Mouse (Mus musculus) monocyte, adult 5-6 weeks (primary cell): ENCODE data around the gene Gfm2. TPM values are rescaled to one million over a fixed set of nuclear protein-coding genes. Genes with fewer than 3 reads are reported as not detected.

Source experiments
- ATAC-seq: fragments of 153-309, 156-312 bp; replicated peaks from 2 replicates; pipeline ENCODE4 v1.8.0; 2017; ENCODE audit warnings: mild to moderate bottlenecking; ENCODE audit not compliant: low TSS enrichment, insufficient number of reproducible peaks, severe bottlenecking, poor library complexity, low FRiP score
- total RNA-seq: library from RNA; stranded (forward); fragments of 200-1000, 200-491, 200-594 nt; gene quantifications from 3 replicates; pipeline ENCODE4 v1.2.3, GENCODE M21; 2017

The Gfm2 gene
- total RNA-seq, 1 experiment from 2014 or later = 36.9 TPM

DNA sequence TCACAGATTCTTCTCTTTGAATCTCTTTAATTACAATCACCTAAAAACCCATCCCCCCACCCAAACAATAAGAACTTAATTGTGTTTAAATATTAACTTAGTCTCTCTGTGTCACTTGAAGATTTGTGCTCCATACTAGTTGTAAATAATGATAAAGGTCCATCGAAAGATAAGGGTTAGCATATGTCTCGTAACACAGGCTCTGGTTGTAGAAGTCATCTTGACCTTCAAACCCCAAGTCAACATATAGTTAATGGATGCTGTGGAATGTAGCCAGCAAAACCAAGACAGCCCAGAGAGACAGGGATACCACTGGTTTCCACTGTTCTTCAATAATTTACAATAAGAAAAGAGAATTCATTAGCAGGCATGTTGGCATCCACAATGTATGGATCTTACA lies 46.4 kb downstream of the Gfm2 start:
- ATAC-seq = no peak

DNA sequence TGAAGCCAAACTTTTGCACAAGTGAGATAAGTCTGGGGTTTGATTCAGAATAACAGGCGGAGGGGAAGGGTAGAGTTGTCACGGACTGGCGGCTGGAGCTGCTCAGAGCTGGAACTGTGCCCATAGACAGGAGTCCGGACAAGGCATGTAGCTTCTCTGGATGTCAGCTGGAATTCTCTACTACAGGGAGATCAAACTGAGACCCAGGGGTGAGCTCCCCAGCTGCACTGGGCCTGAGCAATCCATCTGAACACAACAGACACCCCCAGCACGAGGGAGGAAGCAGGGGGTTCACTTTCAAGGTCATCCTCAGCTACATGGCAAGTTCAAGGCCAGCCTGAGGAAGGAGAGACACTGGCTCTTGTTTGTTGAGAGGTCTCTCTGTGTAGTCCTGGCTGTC lies 46.9 kb downstream of the Gfm2 start:
- no peak for ATAC-seq

DNA sequence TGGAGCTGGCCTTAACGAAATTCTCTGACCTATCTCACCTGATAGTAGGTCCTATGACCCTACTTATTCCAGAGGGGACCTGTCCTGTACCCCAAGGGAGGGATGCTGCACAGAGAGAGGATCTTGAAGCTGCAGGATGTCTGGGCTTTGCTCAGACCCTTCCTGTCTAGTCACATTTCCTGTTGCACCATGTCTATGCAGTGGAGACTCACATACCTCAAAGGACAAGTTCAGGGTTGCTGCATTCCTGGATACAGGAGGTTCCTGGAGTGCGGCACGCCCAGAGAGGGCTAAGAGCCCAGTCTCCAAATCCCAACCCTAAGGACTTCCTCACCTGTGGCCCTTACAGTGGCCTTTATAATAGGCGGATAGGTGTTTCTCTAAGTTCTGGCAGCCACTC lies 48.6 kb downstream of the Gfm2 start:
- ATAC-seq = no peak

DNA sequence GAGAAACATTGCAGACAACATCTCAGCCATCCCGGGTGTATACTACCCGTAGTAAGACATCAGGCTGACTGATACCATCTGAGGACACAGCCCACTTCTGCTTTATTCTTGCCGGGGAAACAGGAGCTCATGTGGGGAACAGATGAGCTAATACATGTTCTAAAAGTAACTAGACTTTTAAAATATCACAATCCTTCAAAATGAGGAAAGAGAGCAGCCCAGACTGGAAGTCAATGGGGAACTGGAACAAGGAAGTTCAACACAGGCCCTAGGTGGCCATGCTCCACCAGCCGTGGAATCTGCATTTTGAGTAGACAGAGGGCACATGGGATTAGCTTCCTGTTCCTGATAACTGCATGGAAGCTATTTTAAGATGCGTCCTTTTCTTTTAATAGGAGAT lies 50.0 kb downstream of the Gfm2 start:
- peak; percentile 88 for ATAC-seq

DNA sequence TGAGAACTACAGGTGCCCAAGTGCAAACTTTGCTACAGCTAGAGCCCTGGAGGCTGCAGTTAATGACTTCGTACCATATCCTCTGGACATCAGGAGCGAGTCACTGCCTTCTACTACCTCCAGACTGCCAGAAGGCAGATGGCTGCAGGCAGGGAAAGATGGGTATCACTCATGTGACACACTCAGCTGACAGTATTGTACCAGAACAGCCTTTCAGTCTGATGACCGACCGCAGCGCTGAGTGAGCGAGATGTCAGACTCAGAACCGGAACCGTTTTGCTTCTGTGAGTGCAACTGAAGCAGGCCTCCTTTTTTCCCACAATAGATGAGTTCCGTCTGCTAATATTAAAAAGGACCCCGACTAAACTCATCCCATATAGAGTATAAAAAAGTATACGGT lies 54.9 kb downstream of the Gfm2 start:
- no peak for ATAC-seq

DNA sequence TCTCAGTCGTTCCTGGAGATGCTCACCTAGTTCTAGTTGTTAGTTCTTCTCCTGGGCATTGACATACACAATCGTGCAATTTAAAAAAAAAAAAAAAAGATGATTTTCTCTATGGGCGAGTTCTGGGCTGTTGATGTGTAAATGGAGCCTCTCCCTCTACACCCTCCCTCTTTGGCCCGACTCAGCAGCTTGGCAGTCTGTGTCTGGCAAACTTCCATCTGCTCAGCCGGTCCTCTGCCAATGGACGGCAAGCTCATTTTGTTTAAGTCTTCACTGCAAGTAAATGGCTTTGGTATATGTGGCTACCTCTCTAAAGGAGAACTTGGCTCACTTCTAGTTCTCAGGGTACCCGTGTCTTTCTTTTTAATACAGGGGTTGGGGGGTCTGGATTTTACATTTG lies 55.7 kb downstream of the Gfm2 start:
- ATAC-seq = no peak

DNA sequence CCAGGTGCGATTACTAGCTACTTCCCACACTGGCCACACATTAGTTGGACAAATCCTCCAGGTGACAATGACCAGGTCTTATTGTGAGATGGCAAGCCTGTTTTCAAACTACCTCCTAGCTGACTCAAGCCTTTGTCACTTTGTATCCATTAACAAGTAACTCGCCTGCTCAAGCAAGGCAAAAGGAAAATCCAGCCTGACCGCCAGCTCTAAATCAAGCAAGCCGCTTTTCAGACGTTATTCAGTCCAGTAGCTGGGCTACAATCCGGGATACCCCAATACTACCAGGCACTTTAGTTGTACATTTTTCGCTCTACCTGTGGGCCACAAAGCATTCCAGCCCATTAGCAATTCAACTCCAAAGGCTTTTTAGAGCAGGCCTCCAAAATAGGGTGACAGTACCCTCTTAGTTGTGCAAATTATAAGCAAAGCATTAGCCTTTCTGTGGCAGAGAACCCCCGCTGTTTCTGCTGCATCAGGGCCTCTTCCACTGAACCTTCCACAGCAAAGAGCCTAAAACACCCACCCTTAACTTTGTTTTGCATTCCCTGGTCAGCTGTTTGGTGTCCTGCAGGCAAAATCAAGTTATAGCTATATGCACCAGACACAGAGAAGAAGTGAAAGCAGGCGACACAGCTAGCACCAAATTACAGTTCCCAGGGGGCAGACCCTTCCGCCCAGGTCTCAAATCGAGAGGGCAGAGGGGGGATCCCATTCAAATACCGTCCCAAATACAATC lies 58.6 kb downstream of the Gfm2 start:
- no peak for ATAC-seq

DNA sequence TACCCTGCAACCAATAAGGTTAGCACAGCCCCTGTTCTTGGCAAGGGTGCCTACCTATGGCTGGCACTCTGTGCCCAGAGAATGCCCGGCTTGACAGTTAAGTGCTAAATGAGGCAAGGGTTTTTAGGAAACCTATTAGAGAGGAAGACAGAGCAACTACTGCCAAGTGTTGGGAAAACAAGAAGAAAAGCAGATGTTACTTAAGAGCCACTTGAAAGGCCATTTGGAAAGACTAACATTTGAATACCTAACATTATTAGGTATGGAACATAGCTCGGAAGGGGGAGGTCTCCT lies 59.1 kb downstream of the Gfm2 start:
- no peak for ATAC-seq

DNA sequence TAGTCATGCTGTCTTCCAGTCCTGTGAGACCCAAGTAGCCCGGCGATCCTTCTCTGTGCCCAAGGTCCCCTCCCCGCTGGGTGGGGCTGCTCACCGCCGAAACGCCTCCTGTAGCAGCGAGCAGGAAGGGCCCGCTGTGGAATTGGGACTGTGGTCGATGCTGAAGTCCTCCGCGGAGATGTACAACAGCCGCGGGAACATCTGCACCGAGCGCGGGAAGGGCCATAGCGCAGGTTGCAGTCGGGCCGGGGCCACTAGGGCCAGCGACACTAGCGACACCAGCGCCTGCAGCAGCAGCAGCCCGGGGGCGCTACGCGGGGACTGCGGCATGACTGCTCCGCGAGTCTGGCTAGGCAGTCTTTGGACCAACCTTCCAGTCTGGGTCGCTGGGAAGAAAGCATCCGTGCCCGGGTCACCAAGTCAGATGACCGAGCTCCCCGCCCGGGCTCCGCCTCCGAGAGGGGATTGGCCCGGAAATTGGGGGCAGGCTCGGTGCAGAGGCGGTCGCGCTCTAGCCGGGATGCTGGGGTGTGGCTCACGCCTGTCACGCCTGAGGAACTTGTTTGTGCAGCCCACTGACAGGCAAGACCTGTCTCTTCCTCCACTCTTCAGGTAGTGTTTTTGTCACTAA lies 60.3 kb downstream of the Gfm2 start, which contains the start of gene Hexb:
Hexb (minus strand) TSS at position 426 of the 631 bp plus-strand sequence.
- ATAC-seq = peak; percentile 89

DNA sequence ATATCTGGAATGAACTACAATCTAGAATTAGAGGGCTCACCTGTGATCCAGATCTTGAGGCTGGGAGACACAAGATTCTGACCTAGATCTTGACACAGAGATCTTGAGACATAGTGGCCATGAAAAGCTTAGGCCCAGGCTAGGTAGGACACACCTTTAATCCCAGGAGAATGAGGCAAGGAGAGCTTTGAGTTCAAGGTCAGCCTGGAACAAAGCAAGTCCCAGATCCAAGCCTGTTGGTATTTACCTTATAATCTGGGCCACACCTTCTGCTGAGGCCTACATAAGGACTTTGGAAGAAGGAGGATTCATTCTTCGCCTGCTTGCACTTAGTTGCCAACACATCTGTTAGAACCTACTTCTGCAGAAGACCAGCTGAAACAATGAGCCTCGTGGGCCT lies 61.4 kb downstream of the Gfm2 start:
- no peak for ATAC-seq

DNA sequence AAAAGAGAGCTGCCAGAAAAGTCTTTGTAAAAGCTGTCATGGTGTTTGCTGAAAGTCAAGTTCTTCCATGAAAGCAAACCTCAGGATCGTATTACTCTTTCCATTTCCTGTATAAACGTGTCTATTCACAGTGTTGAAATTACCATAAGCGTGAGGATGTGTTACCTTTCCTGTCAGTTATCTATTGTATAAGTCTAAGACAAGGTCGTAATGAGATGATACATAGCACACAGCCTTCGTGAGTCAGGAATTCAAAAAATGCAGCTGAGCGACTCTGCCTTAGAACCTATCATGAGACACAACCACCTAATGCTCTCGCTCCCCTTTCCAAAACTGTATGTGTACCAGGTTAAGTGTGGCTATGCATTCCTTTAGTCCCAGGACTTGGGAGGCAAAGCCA lies 63.3 kb downstream of the Gfm2 start:
- ATAC-seq = no peak

DNA sequence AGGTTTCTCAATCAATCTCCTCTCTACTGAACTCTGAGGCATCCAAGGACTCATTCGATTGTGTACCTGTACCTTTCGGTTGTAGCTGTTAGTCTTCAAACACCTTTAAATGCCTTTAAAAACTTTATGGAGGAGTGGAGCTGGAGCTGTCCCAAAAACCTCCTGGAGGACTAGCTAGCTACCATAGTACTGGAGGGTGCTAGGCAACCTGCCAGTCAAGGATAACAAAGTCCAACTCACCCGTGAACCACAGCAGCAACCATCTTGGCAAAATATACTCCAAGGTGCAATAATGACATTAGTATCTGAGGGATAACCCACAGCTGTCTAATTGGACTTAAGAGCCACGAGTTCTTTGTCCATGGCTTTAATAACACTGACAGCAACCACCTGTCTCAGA lies 64.2 kb downstream of the Gfm2 start:
- ATAC-seq = no peak

DNA sequence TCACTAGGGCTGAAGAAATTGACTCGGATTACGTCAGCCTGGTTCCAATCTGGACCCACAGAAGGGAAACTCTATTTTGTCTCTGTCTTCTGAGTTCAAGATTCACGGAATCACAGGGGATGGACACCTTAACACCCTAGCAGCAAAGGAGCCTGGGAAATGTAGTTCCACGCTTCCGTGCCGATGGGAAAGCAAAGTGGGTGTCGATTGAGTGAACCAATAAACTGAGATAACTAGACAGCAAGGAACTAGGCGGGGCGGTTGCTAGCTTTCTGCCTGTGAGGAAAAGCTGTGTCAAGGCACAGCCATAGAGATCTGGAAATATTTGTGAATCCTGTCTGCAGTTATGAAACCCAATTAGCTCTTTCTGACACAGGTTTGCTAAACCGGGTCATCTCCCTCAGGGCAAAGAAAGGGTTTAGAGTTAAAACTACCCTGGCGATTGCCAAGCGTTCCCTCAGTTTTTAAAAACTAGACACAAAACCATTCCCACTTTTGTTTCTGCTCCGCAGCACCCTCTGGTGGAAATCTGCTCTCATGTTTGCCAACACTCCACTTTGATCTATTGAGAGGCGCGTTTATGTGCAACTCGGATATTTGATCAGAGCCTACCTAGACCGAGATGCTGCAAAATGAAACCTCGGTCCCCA lies 67.4 kb downstream of the Gfm2 start:
- ATAC-seq = peak; percentile 66

DNA sequence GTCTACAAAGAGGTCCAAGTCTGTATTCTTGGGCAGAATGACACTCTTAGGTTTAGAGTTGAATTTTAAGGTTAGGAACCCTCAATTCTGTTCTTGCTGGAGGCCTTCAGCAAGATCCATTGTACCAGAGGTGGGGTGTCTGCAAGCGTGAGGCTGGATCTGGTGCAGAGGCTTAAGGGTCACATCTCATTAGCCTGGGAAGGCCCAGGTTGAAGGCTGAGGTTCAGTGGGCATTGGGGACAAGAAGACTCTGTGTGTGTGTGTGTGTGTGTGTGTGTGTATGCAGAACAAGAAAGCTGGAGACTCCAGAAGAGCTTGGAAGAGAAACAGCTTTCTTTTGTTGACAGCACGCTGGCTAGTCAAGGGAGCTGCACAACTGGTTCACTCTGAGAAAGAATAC lies 68.3 kb downstream of the Gfm2 start:
- ATAC-seq = no peak

DNA sequence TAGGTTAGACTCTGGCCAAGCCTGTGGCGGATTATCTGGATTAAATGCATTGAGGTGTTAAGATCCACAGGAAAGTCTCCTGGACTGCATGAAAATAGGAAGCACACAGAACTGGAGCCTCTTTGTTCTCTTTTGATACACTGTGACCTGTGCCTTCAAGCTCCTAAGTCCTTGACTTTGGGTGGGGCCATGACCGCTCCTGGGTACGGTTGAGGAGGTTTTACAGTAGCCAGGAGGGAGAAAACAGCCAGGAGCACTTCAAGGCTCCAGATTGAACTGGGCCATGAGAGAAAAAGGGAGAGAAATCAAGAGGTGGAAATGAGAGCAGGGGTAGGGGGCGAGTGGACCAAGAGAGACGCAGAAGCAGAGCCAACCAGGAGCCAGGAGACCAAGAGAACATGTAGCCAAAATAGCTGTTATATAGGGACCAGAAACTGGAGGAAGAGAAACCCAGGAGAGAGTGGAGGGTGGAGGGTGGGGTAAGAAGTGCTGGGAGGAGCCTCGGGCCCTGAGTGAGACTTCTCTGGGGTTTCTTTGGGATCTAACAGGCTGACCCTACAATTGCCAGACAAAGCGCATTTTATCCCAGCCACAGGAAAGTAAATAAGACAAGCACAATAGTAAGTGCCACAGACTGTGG lies 69.9 kb downstream of the Gfm2 start:
- ATAC-seq = no peak

DNA sequence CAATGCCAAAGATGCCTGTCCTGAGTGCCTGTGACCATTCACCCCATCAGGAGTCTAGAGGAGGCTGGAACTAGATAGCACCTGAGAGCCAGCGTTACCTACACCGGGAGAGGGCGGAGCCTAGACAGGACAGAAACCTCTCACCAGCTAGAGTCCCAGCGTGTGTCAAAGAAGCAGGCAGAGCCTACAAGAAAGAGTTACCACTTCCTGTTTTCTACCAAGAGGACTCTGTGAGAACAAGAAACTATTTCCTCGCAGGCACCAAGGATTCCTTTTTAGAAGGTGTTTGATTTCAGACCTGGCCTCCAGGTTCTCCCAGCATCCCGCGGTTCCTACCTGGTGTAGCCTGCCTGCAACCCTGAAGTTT lies 70.4 kb downstream of the Gfm2 start:
- ATAC-seq = peak; percentile 64; the same call in 1 of the 2 replicates

DNA sequence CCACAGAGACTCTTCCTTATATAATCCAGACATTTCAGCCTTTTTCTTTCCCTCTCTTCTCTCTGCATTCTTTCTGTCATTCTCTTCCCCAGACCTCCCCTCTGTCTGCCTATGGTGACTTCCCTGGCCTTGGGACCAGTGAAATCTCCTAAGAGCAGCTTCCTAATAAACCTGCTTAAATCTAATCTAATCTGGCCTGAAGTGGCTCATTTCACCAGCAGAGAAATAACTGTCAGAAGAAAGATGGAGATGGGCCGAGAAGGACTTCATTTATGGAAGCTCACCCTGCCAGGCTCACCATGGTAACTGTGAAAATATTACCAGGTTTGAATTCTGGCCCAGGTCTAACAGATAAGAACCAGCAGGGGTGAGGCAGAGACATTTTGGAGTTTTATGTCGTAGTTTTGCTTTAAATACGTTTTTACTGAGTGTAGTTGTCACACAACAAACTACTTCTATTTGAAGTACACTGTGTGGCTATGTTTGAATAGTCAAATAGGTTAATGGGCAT lies 70.8 kb downstream of the Gfm2 start:
- ATAC-seq = no peak

DNA sequence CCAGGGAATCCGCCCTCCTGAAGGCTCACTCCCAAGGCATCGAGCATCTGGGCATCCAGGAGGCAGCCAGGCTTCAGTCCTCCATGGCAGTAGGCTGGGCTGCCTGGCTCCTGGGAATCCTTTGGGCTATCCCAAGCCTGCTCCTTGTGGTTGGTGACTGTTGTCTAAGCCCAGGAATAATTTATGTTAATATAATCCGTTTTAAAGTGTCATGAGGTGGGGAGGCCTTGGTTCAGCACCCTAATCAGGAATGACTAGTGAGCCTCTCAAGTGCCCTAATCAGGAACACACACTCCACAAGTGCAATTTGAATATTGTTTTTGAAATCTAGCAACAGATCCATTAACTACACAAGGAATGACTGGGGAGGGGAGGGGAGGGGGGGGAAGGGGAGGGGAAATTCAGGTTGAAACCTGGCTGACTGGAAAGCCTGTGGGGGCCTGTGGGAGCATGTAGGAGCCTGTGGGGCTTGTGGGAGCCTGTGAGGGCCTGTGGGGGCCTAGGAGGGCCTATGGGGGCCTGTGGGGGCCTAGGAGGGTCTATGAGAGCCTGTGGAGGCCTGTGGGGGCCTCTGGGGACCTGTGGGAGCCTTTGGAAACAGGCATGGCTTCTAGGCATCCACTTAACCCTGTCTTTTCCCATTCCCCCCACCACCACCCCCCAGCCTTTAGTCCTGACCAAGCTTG lies 77.0 kb downstream of the Gfm2 start:
- no peak for ATAC-seq

DNA sequence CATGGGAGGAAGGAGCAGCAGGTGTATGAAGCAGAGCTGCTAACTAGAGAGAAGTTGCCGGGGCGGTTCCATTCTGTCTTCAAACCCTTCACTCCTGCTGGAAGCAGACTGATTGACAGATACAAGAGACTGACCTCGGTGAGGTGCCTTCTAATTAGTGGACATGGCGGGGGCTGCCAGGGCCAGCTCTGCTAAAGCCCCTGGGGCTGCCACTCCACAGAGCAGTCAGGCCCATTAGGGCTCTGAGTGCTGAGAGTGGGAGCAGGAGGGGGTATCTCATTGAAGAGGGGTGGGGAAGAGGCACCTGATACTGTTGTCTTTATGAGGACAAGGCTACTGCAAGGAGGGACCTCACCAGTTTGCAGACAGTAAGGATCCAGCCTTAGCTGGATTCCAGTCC lies 77.8 kb downstream of the Gfm2 start:
- ATAC-seq = no peak
